Mouse (Mus musculus) neural tube, embryonic 11.5 days (tissue): ENCODE measurements at regions not wholly inside any gene's neighbourhood (a gene's known extent, or its start where the extent isn't known, plus 50 kb on each side); places are given as distances from the start of the nearest gene placed in this dataset.
A peak's percentile ranks its signal among the peaks of the same experiment; 100 is the strongest.

ENCODE experiments used
- ATAC-seq: fragments of 200-750 bp; cut with Nextera tagmentation; 2 replicates; pipeline ENCODE4 v1.8.0; 2017; ENCODE audit warnings: moderate number of reproducible peaks, mild to moderate bottlenecking, moderate TSS enrichment, moderate library complexity; ENCODE audit not compliant: insufficient read depth, low FRiP score, low TSS enrichment
- DNase-seq: peaks from one replicate; pipeline ENCODE4 v3.0.0-alpha.2; 2015; ENCODE audit warnings: low spot score
- H3K27ac ChIP-seq: fragments of 300-500 bp; sonication (generic); 2 replicates; pipeline ENCODE4 v1.5.1; 2014; ENCODE audit warnings: low read depth, mild to moderate bottlenecking, low read length
- H3K27me3 ChIP-seq: fragments of 300-500 bp; sonication (generic); 2 replicates; pipeline ENCODE4 v1.6.1; 2014; ENCODE audit warnings: mild to moderate bottlenecking, low read length, mixed read lengths; ENCODE audit not compliant: control insufficient read depth, insufficient read depth
- H3K36me3 ChIP-seq: fragments of 300-500 bp; sonication (generic); 2 replicates; pipeline ENCODE4 v1.6.1; 2014; ENCODE audit warnings: mild to moderate bottlenecking, low read length, moderate library complexity, mixed read lengths; ENCODE audit not compliant: control insufficient read depth, insufficient read depth
- H3K4me1 ChIP-seq: fragments of 300-500 bp; sonication (generic); 2 replicates; pipeline ENCODE4 v1.6.1; 2014; ENCODE audit warnings: low read length, mixed read lengths; ENCODE audit not compliant: control insufficient read depth, insufficient read depth
- H3K4me2 ChIP-seq: fragments of 300-500 bp; sonication (generic); 2 replicates; pipeline ENCODE4 v1.6.1; 2014; ENCODE audit warnings: low read depth, mild to moderate bottlenecking, moderate library complexity
- H3K4me3 ChIP-seq: fragments of 300-500 bp; sonication (generic); 2 replicates; pipeline ENCODE4 v1.5.1; 2014; ENCODE audit warnings: low read depth, low read length
- H3K9ac ChIP-seq: fragments of 300-500 bp; sonication (generic); 2 replicates; pipeline ENCODE4 v1.6.1; 2014; ENCODE audit warnings: mild to moderate bottlenecking, low read length
- H3K9me3 ChIP-seq: fragments of 300-500 bp; sonication (generic); 2 replicates; pipeline ENCODE4 v1.6.1; 2016; ENCODE audit warnings: low read length; ENCODE audit not compliant: control insufficient read depth
- WGBS: fragments of 180-500 bp; shearing (Covaris S2); extraction: QIAGEN DNeasy Blood & Tissue Kit; methylation state at CpG from one replicate; pipeline ENCODE4 v1.1.7; 2014; 5-methylcytosine and 5-hydroxymethylcytosine counted together

GRCm38 (mm10) chr10:112863808-112864207 is 65.0 kb downstream of the Atxn7l3b start:
- no peaks in the 10 kb centered on the region for H3K36me3 ChIP-seq
- DNase-seq: no peak
- H3K4me2 ChIP-seq: no peak overlapping the region
- no peaks in the 10 kb centered on the region for H3K4me1 ChIP-seq
- H3K9me3 ChIP-seq: no peaks in the 10 kb centered on the region
- H3K27ac ChIP-seq: no peak overlapping the region
- no peak for ATAC-seq
- H3K4me3 ChIP-seq: no peak overlapping the region
- H3K9ac ChIP-seq: no peak overlapping the region
- no peaks in the 10 kb centered on the region for H3K27me3 ChIP-seq

DNA sequence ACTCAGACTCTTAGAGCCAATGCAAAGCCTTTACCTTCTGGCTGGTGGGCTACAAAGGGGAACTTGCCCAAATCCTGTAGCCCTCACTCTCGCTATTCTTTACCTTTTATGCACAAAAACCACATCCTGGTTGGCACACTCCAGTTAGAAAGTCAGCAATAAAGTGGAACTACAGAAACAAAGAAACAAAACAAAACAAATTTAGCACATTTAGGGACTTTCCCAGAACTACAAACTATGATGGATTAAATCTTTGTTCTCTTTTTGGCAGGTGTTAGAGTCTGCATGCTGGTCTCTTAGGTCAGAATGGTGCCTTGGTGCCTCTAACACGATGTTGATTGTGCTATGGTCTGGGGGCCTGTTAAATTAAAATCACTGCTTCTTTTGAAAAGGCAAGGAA is 65.4 kb downstream of the Atxn7l3b start:
- Histone ChIP-seq H3K9ac (no peak overlapping the region), H3K27ac (no peak overlapping the region), H3K9me3 (no peaks in the 10 kb centered on the region), H3K27me3 (no peaks in the 10 kb centered on the region), H3K4me2 (no peak overlapping the region), H3K4me1 (no peaks in the 10 kb centered on the region), H3K4me3 (no peak overlapping the region), H3K36me3 (no peaks in the 10 kb centered on the region)
- DNase-seq (no peak), ATAC-seq (no peak)
- WGBS: 62% methylated on average over 2 of the region's 2 CpGs

DNA sequence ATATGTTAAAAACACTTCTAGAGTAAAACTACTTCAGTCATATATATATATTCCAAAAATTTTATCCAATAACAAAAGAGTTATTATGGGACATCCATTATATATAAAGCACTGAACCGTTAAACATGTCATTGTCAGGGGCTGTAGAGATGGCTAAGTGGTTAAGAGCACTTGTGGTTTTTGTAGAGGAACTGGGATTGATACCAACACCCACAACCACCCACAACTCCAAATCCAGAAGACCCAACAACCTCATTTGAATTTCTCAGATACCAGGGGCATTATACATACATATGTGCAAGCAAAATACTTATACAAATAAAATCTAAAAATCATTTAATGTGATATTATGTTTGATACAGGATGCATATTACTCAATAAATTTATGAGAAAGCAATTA is 76.8 kb downstream of the Atxn7l3b start:
- Histone ChIP-seq H3K9ac (no peak overlapping the region), H3K9me3 (no peaks in the 10 kb centered on the region), H3K4me3 (no peak overlapping the region), H3K4me2 (no peak overlapping the region), H3K27me3 (no peaks in the 10 kb centered on the region), H3K4me1 (no peaks in the 10 kb centered on the region), H3K36me3 (no peaks in the 10 kb centered on the region), H3K27ac (no peak overlapping the region)
- ATAC-seq: no peak
- DNase-seq: no peak
- WGBS: 77% methylated on average over 1 of the region's 1 CpGs

- no peak overlapping the region for H3K27ac ChIP-seq
- no peaks in the 10 kb centered on the region for H3K36me3 ChIP-seq
- H3K4me1 ChIP-seq: no peaks in the 10 kb centered on the region
- DNase-seq: no peak
- 76% methylated on average over 1 of the region's 1 CpGs for WGBS
- no peak for ATAC-seq
- H3K4me2 ChIP-seq: no peak overlapping the region
- H3K9me3 ChIP-seq: no peaks in the 10 kb centered on the region
- no peak overlapping the region for H3K9ac ChIP-seq
- H3K4me3 ChIP-seq: no peak overlapping the region
- no peaks in the 10 kb centered on the region for H3K27me3 ChIP-seq
Observed at GRCm38 (mm10) chr10:112846225-112846624, 82.6 kb downstream of the Atxn7l3b start.

DNA sequence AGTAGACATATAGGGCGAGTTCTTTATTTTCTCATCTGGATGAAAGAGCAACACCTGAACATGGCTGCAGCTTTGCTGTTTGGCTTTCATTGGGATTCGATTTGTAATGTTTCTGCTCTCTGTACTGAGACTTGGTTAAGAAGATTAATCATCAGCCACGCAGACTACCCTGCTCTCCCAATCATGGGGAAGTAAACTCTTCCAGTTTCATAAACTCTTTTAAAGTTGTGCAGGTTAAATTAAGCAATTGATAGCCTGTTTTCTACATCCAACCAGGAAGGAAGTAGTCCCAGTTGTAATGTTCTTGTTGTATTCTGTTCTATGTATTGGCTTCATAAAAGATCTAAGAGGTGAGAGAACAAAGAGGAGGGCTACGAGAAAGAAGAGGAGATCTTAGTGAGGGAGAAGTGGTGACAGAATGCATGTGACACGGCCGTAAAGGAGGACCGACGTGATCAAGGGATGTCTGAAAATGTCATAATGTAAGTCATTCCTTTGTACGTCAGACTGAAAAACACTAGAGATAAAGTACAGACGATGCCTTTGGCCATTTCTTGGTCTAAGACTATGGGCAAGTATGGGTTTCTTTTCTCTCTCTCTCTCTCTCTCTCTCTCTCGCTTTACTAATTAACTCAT is 91.3 kb downstream of the Atxn7l3b start:
- no peak overlapping the region for H3K9ac ChIP-seq
- DNase-seq (no peak), ATAC-seq (no peak)
- H3K27me3 ChIP-seq: no peaks in the 10 kb centered on the region
- no peaks in the 10 kb centered on the region for H3K9me3 ChIP-seq
- no peak overlapping the region for H3K4me3 ChIP-seq
- H3K4me1 ChIP-seq: no peaks in the 10 kb centered on the region
- no peak overlapping the region for H3K4me2 ChIP-seq
- 86% methylated on average over 11 of the region's 11 CpGs for WGBS
- no peaks in the 10 kb centered on the region for H3K36me3 ChIP-seq
- no peak overlapping the region for H3K27ac ChIP-seq

DNA sequence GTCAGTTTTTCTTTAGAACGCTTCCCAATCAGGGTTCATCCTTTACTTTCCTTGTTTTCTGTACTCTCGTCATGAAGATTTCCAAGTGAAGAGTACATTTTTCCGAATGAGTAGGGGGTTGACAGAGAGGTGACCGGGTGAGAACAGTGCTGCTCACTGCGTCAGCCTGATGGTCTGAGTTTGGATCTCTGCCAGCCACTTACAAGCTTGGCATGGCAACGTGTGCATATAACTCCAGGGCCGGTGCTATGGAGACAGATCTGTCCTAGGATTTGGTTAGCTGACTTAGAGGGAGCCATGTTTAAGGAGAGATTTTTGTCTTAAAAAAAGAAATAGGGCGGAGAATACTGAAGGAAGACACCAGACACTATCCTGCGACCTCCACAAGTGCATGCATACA is 92.8 kb downstream of the Atxn7l3b start:
- no peaks in the 10 kb centered on the region for H3K9me3 ChIP-seq
- no peak overlapping the region for H3K4me2 ChIP-seq
- 84% methylated on average over 9 of the region's 9 CpGs for WGBS
- H3K4me3 ChIP-seq: no peak overlapping the region
- H3K27ac ChIP-seq: no peak overlapping the region
- no peaks in the 10 kb centered on the region for H3K27me3 ChIP-seq
- H3K4me1 ChIP-seq: no peaks in the 10 kb centered on the region
- H3K36me3 ChIP-seq: no peaks in the 10 kb centered on the region
- ATAC-seq (no peak), DNase-seq (no peak)
- H3K9ac ChIP-seq: no peak overlapping the region

GRCm38 (mm10) chr10:112835508-112835907 is 93.3 kb downstream of the Atxn7l3b start:
- H3K27me3 ChIP-seq: no peaks in the 10 kb centered on the region
- H3K27ac ChIP-seq: no peak overlapping the region
- DNase-seq (no peak), ATAC-seq (no peak)
- H3K9me3 ChIP-seq: no peaks in the 10 kb centered on the region
- WGBS: 76% methylated on average over 8 of the region's 8 CpGs
- no peaks in the 10 kb centered on the region for H3K4me1 ChIP-seq
- H3K4me2 ChIP-seq: no peak overlapping the region
- no peak overlapping the region for H3K4me3 ChIP-seq
- H3K36me3 ChIP-seq: no peaks in the 10 kb centered on the region
- H3K9ac ChIP-seq: no peak overlapping the region

DNA sequence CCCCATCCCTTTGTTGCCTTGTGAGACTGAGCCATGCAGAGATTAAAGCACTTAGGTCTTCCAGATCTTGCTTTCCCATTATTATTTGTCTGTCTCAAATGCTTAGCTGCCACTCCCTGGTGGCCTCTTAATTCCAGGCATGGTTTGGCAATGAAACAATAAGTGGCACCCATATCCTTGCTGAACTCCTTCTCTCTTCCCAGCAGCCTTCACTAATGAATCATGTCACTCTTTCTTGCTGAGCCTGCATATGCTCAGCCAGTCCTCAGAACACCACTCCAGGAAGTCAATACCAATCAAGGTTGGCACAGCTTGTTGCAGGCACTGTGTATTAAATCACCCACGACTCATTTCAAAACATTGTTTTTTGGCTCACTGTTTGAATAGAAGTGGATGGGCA is 118.6 kb downstream of the Atxn7l3b start:
- 0 out of 2 replicates have a peak, but pooled peaks have one; percentile 45 for ATAC-seq

GRCm38 (mm10) chr10:112803557-112803956 is 125.2 kb downstream of the Atxn7l3b start:
- H3K4me2 ChIP-seq: no peak overlapping the region
- WGBS: 55% methylated on average over 6 of the region's 6 CpGs
- peak; percentile 11 for DNase-seq
- H3K4me1 ChIP-seq: no peaks in the 10 kb centered on the region
- no peak overlapping the region for H3K27ac ChIP-seq
- ATAC-seq: no peak
- no peaks in the 10 kb centered on the region for H3K27me3 ChIP-seq
- no peaks in the 10 kb centered on the region for H3K9me3 ChIP-seq
- no peak overlapping the region for H3K4me3 ChIP-seq
- H3K36me3 ChIP-seq: no peaks in the 10 kb centered on the region
- no peak overlapping the region for H3K9ac ChIP-seq

More for the DNA sequence above, 118.6 kb downstream of the Atxn7l3b start:
- WGBS: 56% methylated on average over 1 of the region's 1 CpGs
- Histone ChIP-seq H3K9me3 (no peaks in the 10 kb centered on the region), H3K27me3 (no peaks in the 10 kb centered on the region), H3K36me3 (no peaks in the 10 kb centered on the region), H3K27ac (no peak overlapping the region), H3K4me3 (no peak overlapping the region), H3K4me1 (no peaks in the 10 kb centered on the region), H3K4me2 (no peak overlapping the region), H3K9ac (no peak overlapping the region)
- no peak for DNase-seq
